Mouse (Mus musculus) heart, embryonic 16.5 days (tissue): ENCODE measurements around the gene Ccdc142. TPM values are rescaled to one million over a fixed set of nuclear protein-coding genes. Genes with fewer than 3 reads are reported as not detected.

Experiments used
- ATAC-seq: fragments of 200-750 bp; cut with Nextera tagmentation; replicated peaks from 2 replicates; pipeline ENCODE4 v1.8.0; 2017; ENCODE audit warnings: moderate number of reproducible peaks; ENCODE audit not compliant: insufficient read depth, low FRiP score; ENCODE audit errors: extremely low read depth
- H3K27ac ChIP-seq: fragments of 300-500 bp; sonication (generic); 2 replicates; pipeline ENCODE4 v1.5.1; 2014; ENCODE audit warnings: mild to moderate bottlenecking, low read length, control low read depth, moderate library complexity
- H3K27me3 ChIP-seq: fragments of 300-500 bp; sonication (generic); 2 replicates; pipeline ENCODE4 v1.6.1; 2014; ENCODE audit warnings: low read length, mixed read lengths; ENCODE audit not compliant: control insufficient read depth, insufficient read depth
- H3K36me3 ChIP-seq: fragments of 300-500 bp; sonication (generic); 2 replicates; pipeline ENCODE4 v1.6.1; 2014; ENCODE audit not compliant: control insufficient read depth, insufficient read depth
- H3K4me1 ChIP-seq: fragments of 300-500 bp; sonication (generic); 2 replicates; pipeline ENCODE4 v1.6.1; 2014; ENCODE audit warnings: low read length, mixed read lengths; ENCODE audit not compliant: control insufficient read depth, insufficient read depth
- H3K4me2 ChIP-seq: fragments of 300-500 bp; sonication (generic); 2 replicates; pipeline ENCODE4 v1.6.1; 2014; ENCODE audit warnings: low read depth, mild to moderate bottlenecking, control low read depth, low read length
- H3K4me3 ChIP-seq: fragments of 300-500 bp; sonication (generic); 2 replicates; pipeline ENCODE4 v1.5.1; 2014; ENCODE audit warnings: mild to moderate bottlenecking, control low read depth, low read length
- H3K9ac ChIP-seq: fragments of 300-500 bp; sonication (generic); 2 replicates; pipeline ENCODE4 v1.6.1; 2014; ENCODE audit warnings: low read length, control low read depth
- H3K9me3 ChIP-seq: fragments of 300-500 bp; sonication (generic); replicated peaks from 2 replicates; pipeline ENCODE4 v1.6.1; 2016; ENCODE audit warnings: low read length; ENCODE audit not compliant: control insufficient read depth
- WGBS: fragments of 180-500 bp; shearing (Covaris S2); extraction: QIAGEN DNeasy Blood & Tissue Kit; methylation state at CpG from one replicate; pipeline ENCODE4 v1.1.7; 2014; 5-methylcytosine and 5-hydroxymethylcytosine counted together
- polyA plus RNA-seq: library from polyadenylated mRNA; unstranded; fragments of >200 nt; fragmentation: Nextera tagmentation; extraction: Ambion mirVana; gene quantifications from 2 replicates; pipeline ENCODE4 v1.2.1, GENCODE M21; 2015

The Ccdc142 gene
- polyA plus RNA-seq, 1 experiment from 2014 or later, result 2.6 TPM

GRCm38 (mm10) chr6:83120930-83121862, 19.8 kb downstream of the Ccdc142 start, which contains the start of gene Wbp1:
Wbp1 (minus strand) TSS chr6:83121559.
- Histone ChIP-seq H3K9me3 (no peaks in the 10 kb centered on the region), H3K27ac (peak within 1 kb of the TSS; percentile 93), H3K27me3 (no peaks in the 10 kb centered on the region), H3K4me1 (peaks cover 37% of the 10 kb centered on the region), H3K36me3 (peaks cover 12% of the 10 kb centered on the region), H3K4me2 (peak within 1 kb of the TSS; percentile 94), H3K9ac (peak within 1 kb of the TSS; percentile 89), H3K4me3 (peak within 1 kb of the TSS; percentile 83)
- WGBS, result under 1% methylated on average over 37 of the region's 38 CpGs
- peak; percentile 94 for ATAC-seq

GRCm38 (mm10) chr6:83121863-83122710, 20.7 kb downstream of the Ccdc142 start:
- ATAC-seq, result no peak; the same call in none of the 2 replicates
- H3K27me3 ChIP-seq, result no peaks in the 10 kb centered on the region
- peaks cover 10% of the 10 kb centered on the region for H3K36me3 ChIP-seq
- peak overlapping the region; percentile 83 for H3K4me3 ChIP-seq
- H3K9ac ChIP-seq, result peak overlapping the region; percentile 89
- peak overlapping the region; percentile 94 for H3K4me2 ChIP-seq
- H3K27ac ChIP-seq, result peak overlapping the region; percentile 93
- 2% methylated on average over 51 of the region's 52 CpGs for WGBS
- H3K4me1 ChIP-seq, result peaks cover 33% of the 10 kb centered on the region
- no peaks in the 10 kb centered on the region for H3K9me3 ChIP-seq

- peak overlapping the region; percentile 89 for H3K9ac ChIP-seq
- ATAC-seq, result no peak
- H3K27me3 ChIP-seq, result no peaks in the 10 kb centered on the region
- H3K9me3 ChIP-seq, result no peaks in the 10 kb centered on the region
- H3K4me3 ChIP-seq, result no peak overlapping the region
- WGBS, result 83% methylated on average over 5 of the region's 5 CpGs
- no peak overlapping the region for H3K4me2 ChIP-seq
- H3K36me3 ChIP-seq, result peaks cover 2% of the 10 kb centered on the region
- H3K27ac ChIP-seq, result no peak overlapping the region
- peaks cover 33% of the 10 kb centered on the region for H3K4me1 ChIP-seq
Measured at GRCm38 (mm10) chr6:83122961-83123360, 21.6 kb downstream of the Ccdc142 start.

- under 1% methylated on average over 30 of the region's 30 CpGs for WGBS
- peak; percentile 25; the same call in 1 of the 2 replicates for ATAC-seq
- Histone ChIP-seq H3K4me3 (peak overlapping the region; percentile 92), H3K36me3 (no peaks in the 10 kb centered on the region), H3K9ac (peak overlapping the region; percentile 86), H3K4me1 (peaks cover 28% of the 10 kb centered on the region), H3K4me2 (peak overlapping the region; percentile 97), H3K27ac (peak overlapping the region; percentile 70), H3K9me3 (no peaks in the 10 kb centered on the region), H3K27me3 (no peaks in the 10 kb centered on the region)
Measured at GRCm38 (mm10) chr6:83124851-83125312, 23.5 kb downstream of the Ccdc142 start.

GRCm38 (mm10) chr6:83125331-83125730, 23.9 kb downstream of the Ccdc142 start, which contains the start of gene Ino80b:
Ino80b (minus strand) TSS chr6:83125431.
- 25% methylated on average over 5 of the region's 5 CpGs for WGBS
- peak within 1 kb of the TSS; percentile 97 for H3K4me2 ChIP-seq
- H3K4me1 ChIP-seq, result peaks cover 24% of the 10 kb centered on the region
- H3K27me3 ChIP-seq, result no peaks in the 10 kb centered on the region
- ATAC-seq, result no peak
- H3K36me3 ChIP-seq, result no peaks in the 10 kb centered on the region
- H3K9me3 ChIP-seq, result no peaks in the 10 kb centered on the region
- peak within 1 kb of the TSS; percentile 86 for H3K9ac ChIP-seq
- peak within 1 kb of the TSS; percentile 70 for H3K27ac ChIP-seq
- peak within 1 kb of the TSS; percentile 92 for H3K4me3 ChIP-seq

- ATAC-seq, result no peak
- Histone ChIP-seq H3K9ac (no peak overlapping the region), H3K4me3 (no peak overlapping the region), H3K27ac (no peak overlapping the region), H3K9me3 (no peaks in the 10 kb centered on the region), H3K4me1 (peaks cover 14% of the 10 kb centered on the region), H3K27me3 (no peaks in the 10 kb centered on the region), H3K36me3 (no peaks in the 10 kb centered on the region), H3K4me2 (no peak overlapping the region)
- WGBS, result 96% methylated on average over 5 of the region's 5 CpGs
Measured at GRCm38 (mm10) chr6:83127419-83127818, 26.0 kb downstream of the Ccdc142 start.

GRCm38 (mm10) chr6:83131469-83132034, 30.2 kb downstream of the Ccdc142 start:
- no peak overlapping the region for H3K9ac ChIP-seq
- whole genome bisulfite sequencing, result 62% methylated on average over 6 of the region's 6 CpGs
- no peak overlapping the region for H3K27ac ChIP-seq
- H3K4me3 ChIP-seq, result no peak overlapping the region
- peaks cover 6% of the 10 kb centered on the region; the same call in 1 of the 2 replicates for H3K4me1 ChIP-seq
- H3K27me3 ChIP-seq, result no peaks in the 10 kb centered on the region
- H3K4me2 ChIP-seq, result no peak overlapping the region
- no peak for ATAC-seq
- no peaks in the 10 kb centered on the region for H3K9me3 ChIP-seq
- H3K36me3 ChIP-seq, result no peaks in the 10 kb centered on the region

GRCm38 (mm10) chr6:83132176-83132919, 30.9 kb downstream of the Ccdc142 start:
- peaks cover 6% of the 10 kb centered on the region; the same call in 1 of the 2 replicates for H3K4me1 ChIP-seq
- no peak overlapping the region for H3K4me2 ChIP-seq
- WGBS, result 82% methylated on average over 9 of the region's 9 CpGs
- no peak overlapping the region for H3K9ac ChIP-seq
- H3K36me3 ChIP-seq, result no peaks in the 10 kb centered on the region
- H3K9me3 ChIP-seq, result no peaks in the 10 kb centered on the region
- H3K4me3 ChIP-seq, result no peak overlapping the region
- H3K27me3 ChIP-seq, result no peaks in the 10 kb centered on the region
- no peak for ATAC-seq
- H3K27ac ChIP-seq, result no peak overlapping the region
